Mouse (Mus musculus) kidney, adult 9 months (tissue): Measurements from ENCODE around the gene Pex6.

ENCODE experiments used
- DNase-seq: peaks from one replicate; pipeline ENCODE4 v3.0.0; 2022

Gene Pex6

GRCm38 (mm10) chr17:46702100-46702499 lies 9.2 kb upstream of the Pex6 start:
- no peak for DNase-seq

- no peak for DNase-seq
These were observed 8.8 kb upstream of the Pex6 start for GRCm38 (mm10) chr17:46702506-46702905.

GRCm38 (mm10) chr17:46703971-46704886 lies 7.0 kb upstream of the Pex6 start:
- DNase-seq: no peak

- DNase-seq: peak; percentile 99
These were observed 6.1 kb upstream of the Pex6 start, which contains the start of gene Ppp2r5d for GRCm38 (mm10) chr17:46704887-46705835. Ppp2r5d (minus strand) TSS chr17:46705111.

GRCm38 (mm10) chr17:46706375-46707089 lies 4.7 kb upstream of the Pex6 start:
- DNase-seq: no peak

GRCm38 (mm10) chr17:46711612-46712271 lies 479 bp downstream of the Pex6 start:
- peak; percentile 51 for DNase-seq

GRCm38 (mm10) chr17:46712442-46712841 lies 1.2 kb downstream of the Pex6 start:
- DNase-seq: no peak

- DNase-seq: no peak
These were observed 2.6 kb downstream of the Pex6 start for GRCm38 (mm10) chr17:46713849-46714248.

GRCm38 (mm10) chr17:46714756-46715481 lies 3.7 kb downstream of the Pex6 start:
- DNase-seq: peak; percentile 33

GRCm38 (mm10) chr17:46721077-46721476 lies 9.8 kb downstream of the Pex6 start:
- no peak for DNase-seq

- no peak for DNase-seq
These were observed 13.3 kb downstream of the Pex6 start for GRCm38 (mm10) chr17:46724477-46725084.

- peak; percentile 40 for DNase-seq
These were observed 14.0 kb downstream of the Pex6 start for GRCm38 (mm10) chr17:46725273-46725672.

GRCm38 (mm10) chr17:46725731-46726645 lies 14.7 kb downstream of the Pex6 start:
- DNase-seq: no peak

GRCm38 (mm10) chr17:46727271-46727670 lies 16.0 kb downstream of the Pex6 start:
- DNase-seq: peak; percentile 23

- peak; percentile 69 for DNase-seq
These were observed 16.8 kb downstream of the Pex6 start for GRCm38 (mm10) chr17:46728021-46728420.

GRCm38 (mm10) chr17:46728496-46728895 lies 17.2 kb downstream of the Pex6 start:
- no peak for DNase-seq

- DNase-seq: peak; percentile 94
These were observed 17.6 kb downstream of the Pex6 start, which contains the start of gene Gnmt for GRCm38 (mm10) chr17:46728904-46729318. Gnmt (minus strand) TSS chr17:46729168.

GRCm38 (mm10) chr17:46734055-46734454 lies 22.8 kb downstream of the Pex6 start:
- no peak for DNase-seq

- DNase-seq: no peak
These were observed 24.0 kb downstream of the Pex6 start for GRCm38 (mm10) chr17:46735287-46735686.

GRCm38 (mm10) chr17:46736160-46736559 lies 24.9 kb downstream of the Pex6 start:
- no peak for DNase-seq
